Mouse (Mus musculus): ENCODE data around the gene Pex11g.

DNA sequence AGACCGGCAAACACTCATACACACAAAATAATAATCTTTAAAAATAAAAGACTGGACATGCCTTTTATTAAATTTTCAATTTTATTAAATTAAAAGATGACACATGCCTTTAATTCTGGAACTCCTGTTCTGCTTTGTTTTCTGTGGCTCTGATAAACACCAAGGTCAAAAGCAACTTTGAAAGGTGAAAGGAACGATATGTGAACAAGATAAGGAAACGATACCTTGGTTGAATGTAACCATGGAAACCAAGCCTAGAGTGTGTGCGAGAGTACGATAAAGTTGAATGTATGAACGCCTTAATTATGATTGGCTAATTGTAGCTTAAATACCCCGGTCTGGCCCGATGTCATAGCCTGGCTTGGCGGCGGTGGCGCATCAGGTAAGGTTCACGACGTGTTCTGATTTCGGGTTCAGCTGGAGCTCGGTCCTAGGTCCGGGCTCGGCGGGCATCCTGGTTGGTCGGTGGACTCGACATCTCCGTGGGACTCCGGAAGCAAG is 14.8 kb upstream of the Pex11g start:
- TF ChIP-seq POLR2A (IDR thresholded peaks at IDR 0.05; ENCODE audit: borderline replicate concordance, low read depth, low read length), result no peak
- no peak for TF ChIP-seq CTCF (IDR thresholded peaks at IDR 0.05; ENCODE audit: low read depth, low read length)

Measured in bone marrow macrophage, adult 2 months (primary cell).